Mouse (Mus musculus): Measurements from ENCODE around the gene Slc35f1. TPM values are rescaled to one million over a fixed set of nuclear protein-coding genes. Genes with fewer than 3 reads are reported as not detected.

Gene Slc35f1
- polyA plus RNA-seq, 1 experiment from 2014 or later, result 35.6 TPM

- no peaks in the 10 kb centered on the region for H3K27me3 ChIP-seq (ENCODE audit: control insufficient read depth, insufficient read depth, low read length)
- H3K9me3 ChIP-seq (ENCODE audit: control insufficient read depth, low read length), result no peaks in the 10 kb centered on the region
- H3K4me1 ChIP-seq (ENCODE audit: control insufficient read depth, insufficient read depth, low read length), result no peaks in the 10 kb centered on the region
- no peak for DNase-seq
- H3K4me3 ChIP-seq (replicated peaks; ENCODE audit: low read depth, low read length), result no peak overlapping the region
- H3K27ac ChIP-seq (replicated peaks; ENCODE audit: low read depth, low read length), result no peak overlapping the region
- ATAC-seq (ENCODE audit: low FRiP score, low TSS enrichment), result no peak
- WGBS, result 93% methylated on average over 4 of the region's 4 CpGs
- H3K36me3 ChIP-seq (ENCODE audit: control insufficient read depth, insufficient read depth, low read length), result no peaks in the 10 kb centered on the region
- no peak overlapping the region for H3K9ac ChIP-seq (replicated peaks; ENCODE audit: low read length)
- no peak overlapping the region for H3K4me2 ChIP-seq (ENCODE audit: low read length)
Observed at GRCm38 (mm10) chr10:52715146-52715545, 24.8 kb downstream of the Slc35f1 start.

GRCm38 (mm10) chr10:52718199-52718917, 28.0 kb downstream of the Slc35f1 start:
- H3K36me3 ChIP-seq (ENCODE audit: control insufficient read depth, insufficient read depth, low read length), result no peaks in the 10 kb centered on the region
- no peak overlapping the region for H3K27ac ChIP-seq (replicated peaks; ENCODE audit: low read depth, low read length)
- DNase-seq (peak; percentile 47), ATAC-seq (ENCODE audit: low FRiP score, low TSS enrichment) (no peak; the same call in 1 of the 2 replicates)
- H3K27me3 ChIP-seq (ENCODE audit: control insufficient read depth, insufficient read depth, low read length), result no peaks in the 10 kb centered on the region
- H3K9me3 ChIP-seq (ENCODE audit: control insufficient read depth, low read length), result no peaks in the 10 kb centered on the region
- H3K4me2 ChIP-seq (ENCODE audit: low read length), result no peak overlapping the region
- H3K4me1 ChIP-seq (ENCODE audit: control insufficient read depth, insufficient read depth, low read length), result no peaks in the 10 kb centered on the region
- WGBS, result 68% methylated on average over 1 of the region's 1 CpGs
- no peak overlapping the region for H3K4me3 ChIP-seq (replicated peaks; ENCODE audit: low read depth, low read length)
- no peak overlapping the region for H3K9ac ChIP-seq (replicated peaks; ENCODE audit: low read length)

DNA sequence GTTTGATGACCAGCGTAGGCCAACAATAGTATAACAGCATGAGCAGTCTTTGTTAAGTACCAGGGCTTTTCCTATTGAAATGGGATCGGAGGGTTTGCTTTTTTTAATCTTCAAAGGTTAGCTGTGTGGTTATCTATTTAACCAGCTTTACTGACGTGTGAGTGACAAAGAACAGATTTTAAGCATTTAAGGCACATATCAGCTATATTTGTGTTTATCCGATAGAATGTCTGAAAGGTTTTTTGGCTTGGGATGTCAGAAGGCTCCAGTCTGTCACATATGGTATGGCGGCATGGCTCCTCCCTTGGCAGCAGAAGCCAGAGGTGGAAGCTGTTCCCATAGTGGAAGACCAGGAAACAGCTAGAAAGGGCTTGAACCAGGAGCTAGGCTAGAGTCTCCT, 36.3 kb downstream of the Slc35f1 start:
- Histone ChIP-seq H3K36me3 (ENCODE audit: control insufficient read depth, insufficient read depth, low read length) (no peaks in the 10 kb centered on the region), H3K4me3 (replicated peaks; ENCODE audit: low read depth, low read length) (no peak overlapping the region), H3K4me1 (ENCODE audit: control insufficient read depth, insufficient read depth, low read length) (no peaks in the 10 kb centered on the region), H3K27ac (replicated peaks; ENCODE audit: low read depth, low read length) (no peak overlapping the region), H3K9ac (replicated peaks; ENCODE audit: low read length) (no peak overlapping the region), H3K27me3 (ENCODE audit: control insufficient read depth, insufficient read depth, low read length) (no peaks in the 10 kb centered on the region), H3K9me3 (ENCODE audit: control insufficient read depth, low read length) (no peaks in the 10 kb centered on the region), H3K4me2 (ENCODE audit: low read length) (no peak overlapping the region)
- DNase-seq, result no peak
- WGBS, result 78% methylated on average over 5 of the region's 5 CpGs
- ATAC-seq (ENCODE audit: low FRiP score, low TSS enrichment), result no peak

DNA sequence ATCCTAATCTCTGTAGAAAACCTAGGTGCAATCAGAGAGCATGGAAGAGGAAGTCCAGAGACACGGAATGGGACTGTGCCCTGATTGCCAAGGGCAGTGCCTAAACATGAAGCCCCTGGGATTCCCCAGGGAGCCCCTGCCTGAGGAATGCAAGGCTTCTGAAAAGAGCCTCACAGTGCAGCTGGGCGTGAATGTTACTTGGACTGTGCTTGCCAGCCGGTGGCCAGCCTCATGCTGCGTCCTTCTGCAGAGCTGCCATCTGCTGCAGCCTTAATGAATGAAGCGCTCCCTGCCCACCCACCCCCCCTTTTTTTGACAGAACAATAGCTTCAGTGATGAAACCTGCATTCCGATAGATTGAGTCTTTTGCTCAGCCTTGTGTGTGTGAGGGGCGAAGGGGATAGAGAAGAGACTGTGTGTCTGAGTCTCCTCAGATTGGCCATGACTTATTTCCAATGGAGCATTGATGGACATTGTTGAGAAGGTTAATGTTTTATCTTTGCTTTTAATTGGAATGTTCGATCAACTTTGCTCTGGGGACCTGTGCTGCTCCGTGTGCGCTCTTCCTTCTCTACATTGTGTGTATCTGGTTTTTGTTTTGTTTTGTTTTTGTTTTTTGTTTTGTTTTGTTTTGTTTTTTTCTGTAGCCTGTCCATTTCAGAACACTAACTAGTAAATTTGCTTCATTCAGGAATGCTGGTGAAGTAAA, 52.5 kb downstream of the Slc35f1 start:
- Histone ChIP-seq H3K4me2 (ENCODE audit: low read length) (peak overlapping the region; percentile 43), H3K4me1 (ENCODE audit: control insufficient read depth, insufficient read depth, low read length) (peaks cover 13% of the 10 kb centered on the region), H3K27me3 (ENCODE audit: control insufficient read depth, insufficient read depth, low read length) (no peaks in the 10 kb centered on the region), H3K9ac (replicated peaks; ENCODE audit: low read length) (no peak overlapping the region), H3K9me3 (ENCODE audit: control insufficient read depth, low read length) (no peaks in the 10 kb centered on the region), H3K27ac (replicated peaks; ENCODE audit: low read depth, low read length) (peak overlapping the region; percentile 62), H3K36me3 (ENCODE audit: control insufficient read depth, insufficient read depth, low read length) (no peaks in the 10 kb centered on the region), H3K4me3 (replicated peaks; ENCODE audit: low read depth, low read length) (peak overlapping the region; percentile 10; the same call in 1 of the 2 replicates)
- WGBS, result 2% methylated on average over 10 of the region's 10 CpGs
- DNase-seq (peak; percentile 89), ATAC-seq (ENCODE audit: low FRiP score, low TSS enrichment) (peak; percentile 96)

- ATAC-seq (ENCODE audit: low FRiP score, low TSS enrichment) (no peak), DNase-seq (peak; percentile 4)
- peaks cover 13% of the 10 kb centered on the region for H3K4me1 ChIP-seq (ENCODE audit: control insufficient read depth, insufficient read depth, low read length)
- H3K9me3 ChIP-seq (ENCODE audit: control insufficient read depth, low read length), result no peaks in the 10 kb centered on the region
- H3K27me3 ChIP-seq (ENCODE audit: control insufficient read depth, insufficient read depth, low read length), result no peaks in the 10 kb centered on the region
- 49% methylated on average over 3 of the region's 3 CpGs for WGBS
- no peak overlapping the region for H3K4me3 ChIP-seq (replicated peaks; ENCODE audit: low read depth, low read length)
- H3K4me2 ChIP-seq (ENCODE audit: low read length), result peak overlapping the region; percentile 43; the same call in 1 of the 2 replicates
- no peaks in the 10 kb centered on the region for H3K36me3 ChIP-seq (ENCODE audit: control insufficient read depth, insufficient read depth, low read length)
- H3K9ac ChIP-seq (replicated peaks; ENCODE audit: low read length), result no peak overlapping the region
- H3K27ac ChIP-seq (replicated peaks; ENCODE audit: low read depth, low read length), result no peak overlapping the region
Observed at GRCm38 (mm10) chr10:52743831-52744230, 53.5 kb downstream of the Slc35f1 start.

DNA sequence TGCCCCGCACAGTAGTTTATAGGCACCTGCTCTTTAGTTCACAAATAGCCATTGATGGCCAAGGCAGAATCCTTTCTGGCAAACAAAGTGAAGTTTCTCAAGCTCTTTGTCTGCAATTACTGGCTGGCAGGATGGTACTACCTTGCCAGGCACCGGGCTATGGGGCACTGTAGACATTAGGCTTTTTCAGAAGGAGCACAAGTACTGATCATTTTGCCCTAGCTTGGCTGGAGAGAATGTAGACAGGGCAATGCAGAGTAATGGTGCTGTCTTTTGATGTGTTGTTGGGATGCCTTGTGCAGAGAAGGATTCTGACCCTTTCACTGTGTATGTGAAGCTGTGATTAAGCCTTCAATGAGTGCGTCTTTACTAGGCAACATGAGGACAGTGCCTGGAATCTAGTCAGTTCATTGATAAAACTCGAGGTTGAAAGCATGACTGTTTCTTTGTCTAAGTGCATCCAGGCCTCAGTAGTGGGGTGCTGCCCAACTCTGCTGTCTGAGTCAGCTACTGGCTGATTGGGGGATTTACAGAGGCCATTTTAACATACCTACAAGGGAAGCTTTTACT, 57.8 kb downstream of the Slc35f1 start:
- Histone ChIP-seq H3K4me2 (ENCODE audit: low read length) (no peak overlapping the region), H3K36me3 (ENCODE audit: control insufficient read depth, insufficient read depth, low read length) (no peaks in the 10 kb centered on the region), H3K27me3 (ENCODE audit: control insufficient read depth, insufficient read depth, low read length) (no peaks in the 10 kb centered on the region), H3K4me3 (replicated peaks; ENCODE audit: low read depth, low read length) (no peak overlapping the region), H3K27ac (replicated peaks; ENCODE audit: low read depth, low read length) (no peak overlapping the region), H3K4me1 (ENCODE audit: control insufficient read depth, insufficient read depth, low read length) (peaks cover 9% of the 10 kb centered on the region), H3K9me3 (ENCODE audit: control insufficient read depth, low read length) (no peaks in the 10 kb centered on the region), H3K9ac (replicated peaks; ENCODE audit: low read length) (no peak overlapping the region)
- WGBS, result 47% methylated on average over 4 of the region's 4 CpGs
- DNase-seq, result peak; percentile 16
- peak; percentile 24; the same call in 1 of the 2 replicates for ATAC-seq (ENCODE audit: low FRiP score, low TSS enrichment)

DNA sequence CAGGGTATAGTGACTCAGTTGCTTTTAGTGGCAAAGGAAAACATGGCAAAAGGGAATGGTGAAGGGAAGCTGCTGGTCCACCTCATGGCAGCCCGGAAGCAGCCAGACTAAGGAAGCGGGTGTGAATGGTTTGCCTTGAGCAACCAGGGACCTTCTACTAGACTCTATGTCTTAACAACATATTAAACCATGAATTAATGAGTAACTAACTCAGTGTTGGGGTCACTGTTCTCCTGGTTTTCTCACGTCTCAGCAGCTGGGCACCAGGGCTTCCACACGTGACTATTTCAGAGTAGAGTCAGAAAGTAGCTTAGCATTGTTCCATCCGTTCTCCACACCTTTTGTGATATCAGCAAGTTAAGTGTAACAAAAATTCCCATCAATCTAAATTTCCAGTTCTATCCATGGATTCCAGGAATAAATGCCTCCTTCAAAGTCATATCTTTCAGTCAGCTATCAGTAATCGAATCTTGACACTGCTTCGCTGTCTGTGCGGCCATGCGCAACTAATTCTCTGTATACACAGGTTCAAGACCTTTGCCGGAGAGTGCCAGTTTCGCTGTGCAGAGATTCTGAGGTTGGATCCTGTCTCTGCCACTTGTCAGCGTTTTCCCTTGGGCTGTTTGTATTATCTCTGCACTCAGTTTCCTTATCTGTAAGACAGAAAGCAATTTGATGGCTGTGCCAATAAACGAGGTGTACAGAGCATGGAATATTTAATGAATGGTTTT, 65.8 kb downstream of the Slc35f1 start:
- no peak overlapping the region for H3K9ac ChIP-seq (replicated peaks; ENCODE audit: low read length)
- H3K4me3 ChIP-seq (replicated peaks; ENCODE audit: low read depth, low read length), result no peak overlapping the region
- H3K36me3 ChIP-seq (ENCODE audit: control insufficient read depth, insufficient read depth, low read length), result no peaks in the 10 kb centered on the region
- no peak overlapping the region for H3K27ac ChIP-seq (replicated peaks; ENCODE audit: low read depth, low read length)
- no peaks in the 10 kb centered on the region for H3K9me3 ChIP-seq (ENCODE audit: control insufficient read depth, low read length)
- no peaks in the 10 kb centered on the region for H3K27me3 ChIP-seq (ENCODE audit: control insufficient read depth, insufficient read depth, low read length)
- ATAC-seq (ENCODE audit: low FRiP score, low TSS enrichment) (no peak), DNase-seq (no peak)
- H3K4me2 ChIP-seq (ENCODE audit: low read length), result no peak overlapping the region
- no peaks in the 10 kb centered on the region for H3K4me1 ChIP-seq (ENCODE audit: control insufficient read depth, insufficient read depth, low read length)
- WGBS, result 53% methylated on average over 13 of the region's 13 CpGs

DNA sequence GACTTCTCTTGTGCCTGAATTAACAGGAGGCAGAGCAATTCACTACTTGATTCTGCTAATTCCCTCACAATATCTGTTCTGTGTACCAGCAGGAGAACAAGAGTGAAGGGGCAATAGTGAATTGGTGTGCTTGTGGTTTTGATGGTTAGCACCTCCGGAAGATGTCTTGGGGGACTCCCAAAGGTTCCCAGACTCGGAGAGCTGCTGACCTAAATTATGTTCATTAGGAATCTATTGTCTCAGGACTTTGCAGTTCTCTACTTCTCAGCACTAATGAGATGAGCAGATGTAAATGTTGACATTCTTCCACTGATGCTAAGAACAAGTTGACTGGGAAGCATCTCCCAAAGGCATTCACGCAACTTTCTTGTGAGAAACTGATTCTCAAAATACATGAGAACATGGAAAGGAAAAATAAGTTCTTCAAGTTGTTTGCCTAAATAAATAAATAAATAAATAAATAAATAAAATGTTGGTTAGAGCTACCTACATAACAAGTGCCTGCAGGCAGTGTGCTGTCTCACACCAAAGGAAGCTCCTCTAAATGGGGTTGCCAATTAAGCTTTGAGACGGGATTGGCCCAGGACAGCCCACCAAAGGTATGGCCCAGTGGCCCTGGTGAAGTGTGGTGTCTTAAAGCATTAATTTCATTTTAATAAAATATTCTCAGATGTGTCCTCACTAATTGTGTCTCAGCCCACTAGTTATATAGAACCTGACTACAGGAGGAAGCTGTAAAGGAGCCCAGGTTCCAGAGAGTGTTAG, 67.3 kb downstream of the Slc35f1 start:
- Histone ChIP-seq H3K9me3 (ENCODE audit: control insufficient read depth, low read length) (no peaks in the 10 kb centered on the region), H3K36me3 (ENCODE audit: control insufficient read depth, insufficient read depth, low read length) (no peaks in the 10 kb centered on the region), H3K27me3 (ENCODE audit: control insufficient read depth, insufficient read depth, low read length) (no peaks in the 10 kb centered on the region), H3K4me1 (ENCODE audit: control insufficient read depth, insufficient read depth, low read length) (no peaks in the 10 kb centered on the region), H3K9ac (replicated peaks; ENCODE audit: low read length) (no peak overlapping the region), H3K27ac (replicated peaks; ENCODE audit: low read depth, low read length) (no peak overlapping the region), H3K4me2 (ENCODE audit: low read length) (no peak overlapping the region), H3K4me3 (replicated peaks; ENCODE audit: low read depth, low read length) (no peak overlapping the region)
- ATAC-seq (ENCODE audit: low FRiP score, low TSS enrichment), result no peak
- DNase-seq, result no peak
- WGBS, result 88% methylated on average over 4 of the region's 4 CpGs

All from midbrain, embryonic 14.5 days (tissue).